Mouse (Mus musculus): ENCODE results near the gene Vamp5. TPM values are rescaled to one million over a fixed set of nuclear protein-coding genes. Genes with fewer than 3 reads are reported as not detected.
A peak's percentile ranks its signal among the peaks of the same experiment; 100 is the strongest.

The Vamp5 gene
- polyA plus RNA-seq, 1 experiment from 2014 or later, result 14.9 TPM

DNA sequence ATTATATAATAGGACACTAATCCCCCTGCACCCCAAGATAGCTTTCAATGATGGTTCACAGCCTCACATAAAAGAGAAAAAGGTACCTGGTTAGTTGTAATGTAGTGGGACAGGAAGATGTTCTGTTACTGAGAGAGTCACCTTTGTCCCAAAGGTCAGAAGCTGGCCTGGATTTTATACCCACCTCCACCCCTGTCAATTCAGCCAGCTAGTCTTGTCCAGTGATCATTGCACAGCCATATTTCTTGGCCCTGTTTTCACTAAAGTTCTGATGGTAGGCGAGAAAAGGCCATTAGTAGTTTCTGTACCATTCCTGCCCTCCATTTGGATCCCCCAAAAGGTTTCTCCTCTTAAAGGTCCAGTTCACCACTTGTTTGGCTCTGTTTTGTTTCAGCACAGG, 26.2 kb downstream of the Vamp5 start:
- WGBS, result 77% methylated on average over 1 of the region's 1 CpGs
- Histone ChIP-seq H3K27ac (ENCODE audit: low read depth, low read length) (no peak overlapping the region), H3K4me3 (ENCODE audit: low read depth, low read length) (no peak overlapping the region), H3K27me3 (replicated peaks; ENCODE audit: control insufficient read depth, insufficient read depth, low read length) (no peaks in the 10 kb centered on the region), H3K9me3 (ENCODE audit: control insufficient read depth) (no peaks in the 10 kb centered on the region), H3K4me2 (replicated peaks; ENCODE audit: low read depth) (no peak overlapping the region), H3K9ac (ENCODE audit: low read depth, low read length) (no peak overlapping the region), H3K36me3 (ENCODE audit: control insufficient read depth, insufficient read depth) (peaks cover 23% of the 10 kb centered on the region; the same call in 1 of the 2 replicates), H3K4me1 (replicated peaks; ENCODE audit: control insufficient read depth, insufficient read depth, low read length) (0 out of 2 replicates have a peak, but pooled peaks cover 3% of the 10 kb centered on the region)
- ATAC-seq, result no peak
- no peak for TF ChIP-seq CTCF (IDR thresholded peaks at IDR 0.05; ENCODE audit: low read depth)

DNA sequence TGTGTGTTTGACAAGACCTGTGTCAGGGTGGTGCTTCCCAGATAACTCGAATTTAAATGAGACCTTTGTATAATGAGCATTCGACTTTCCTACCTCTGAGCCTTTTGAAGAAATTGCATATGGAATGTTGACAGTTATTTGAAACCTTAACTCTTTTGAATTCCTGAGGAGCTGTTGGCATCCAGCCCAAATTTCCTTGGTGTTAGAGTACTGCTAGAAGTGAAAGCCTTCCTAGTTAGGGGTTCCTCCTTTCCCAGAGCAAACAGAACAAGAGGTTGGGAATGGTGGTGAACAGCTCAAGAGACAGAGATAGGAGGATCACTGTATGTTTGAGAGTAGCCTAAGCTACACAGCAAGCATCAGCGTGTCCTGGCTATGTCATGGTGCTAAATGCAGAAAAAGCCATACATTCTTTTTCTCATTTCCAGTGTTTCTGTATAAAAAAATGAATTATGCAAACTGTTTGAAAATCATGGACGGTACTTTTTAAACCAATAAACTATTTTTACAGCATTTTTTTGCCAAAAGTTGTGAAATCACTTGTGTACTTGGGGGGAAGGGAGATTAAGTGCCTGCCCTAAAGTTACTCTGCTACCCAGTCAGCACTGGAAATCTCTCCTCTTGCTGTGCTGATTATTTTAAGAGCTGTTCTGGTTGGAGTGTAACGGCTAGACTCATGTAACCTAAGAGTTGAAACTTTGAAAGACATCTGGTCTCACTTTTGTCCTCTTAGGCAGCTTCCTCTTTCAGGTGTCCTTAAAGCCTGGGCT, 27.4 kb downstream of the Vamp5 start:
- Histone ChIP-seq H3K36me3 (ENCODE audit: control insufficient read depth, insufficient read depth) (peaks cover 22% of the 10 kb centered on the region), H3K4me2 (replicated peaks; ENCODE audit: low read depth) (no peak overlapping the region), H3K4me1 (replicated peaks; ENCODE audit: control insufficient read depth, insufficient read depth, low read length) (peaks cover 3% of the 10 kb centered on the region; the same call in 1 of the 2 replicates), H3K4me3 (ENCODE audit: low read depth, low read length) (no peak overlapping the region), H3K27me3 (replicated peaks; ENCODE audit: control insufficient read depth, insufficient read depth, low read length) (no peaks in the 10 kb centered on the region), H3K9me3 (ENCODE audit: control insufficient read depth) (no peaks in the 10 kb centered on the region), H3K9ac (ENCODE audit: low read depth, low read length) (no peak overlapping the region), H3K27ac (ENCODE audit: low read depth, low read length) (no peak overlapping the region)
- no peak for TF ChIP-seq CTCF (IDR thresholded peaks at IDR 0.05; ENCODE audit: low read depth)
- 62% methylated on average over 5 of the region's 5 CpGs for WGBS
- ATAC-seq, result no peak

- Histone ChIP-seq H3K4me2 (replicated peaks; ENCODE audit: low read depth) (no peak overlapping the region), H3K9me3 (ENCODE audit: control insufficient read depth) (no peaks in the 10 kb centered on the region), H3K36me3 (ENCODE audit: control insufficient read depth, insufficient read depth) (peaks cover 22% of the 10 kb centered on the region), H3K27ac (ENCODE audit: low read depth, low read length) (peak overlapping the region; percentile 28; the same call in 1 of the 2 replicates), H3K4me1 (replicated peaks; ENCODE audit: control insufficient read depth, insufficient read depth, low read length) (peaks cover 3% of the 10 kb centered on the region; the same call in 1 of the 2 replicates), H3K4me3 (ENCODE audit: low read depth, low read length) (no peak overlapping the region), H3K9ac (ENCODE audit: low read depth, low read length) (no peak overlapping the region), H3K27me3 (replicated peaks; ENCODE audit: control insufficient read depth, insufficient read depth, low read length) (no peaks in the 10 kb centered on the region)
- no peak for ATAC-seq
- 82% methylated on average over 2 of the region's 2 CpGs for WGBS
- TF ChIP-seq CTCF (IDR thresholded peaks at IDR 0.05; ENCODE audit: low read depth), result no peak
These were observed 30.1 kb downstream of the Vamp5 start for GRCm38 (mm10) chr6:72350214-72350613.

GRCm38 (mm10) chr6:72348411-72348810, 31.9 kb downstream of the Vamp5 start:
- no peak overlapping the region for H3K4me3 ChIP-seq (ENCODE audit: low read depth, low read length)
- WGBS, result 68% methylated on average over 10 of the region's 10 CpGs
- TF ChIP-seq CTCF (IDR thresholded peaks at IDR 0.05; ENCODE audit: low read depth), result no peak
- H3K4me1 ChIP-seq (replicated peaks; ENCODE audit: control insufficient read depth, insufficient read depth, low read length), result no peaks in the 10 kb centered on the region; the same call in 1 of the 2 replicates
- no peak overlapping the region for H3K27ac ChIP-seq (ENCODE audit: low read depth, low read length)
- no peak overlapping the region for H3K9ac ChIP-seq (ENCODE audit: low read depth, low read length)
- no peaks in the 10 kb centered on the region for H3K9me3 ChIP-seq (ENCODE audit: control insufficient read depth)
- peak overlapping the region; percentile 94 for H3K4me2 ChIP-seq (replicated peaks; ENCODE audit: low read depth)
- no peak for ATAC-seq
- H3K27me3 ChIP-seq (replicated peaks; ENCODE audit: control insufficient read depth, insufficient read depth, low read length), result no peaks in the 10 kb centered on the region
- H3K36me3 ChIP-seq (ENCODE audit: control insufficient read depth, insufficient read depth), result peaks cover 22% of the 10 kb centered on the region

DNA sequence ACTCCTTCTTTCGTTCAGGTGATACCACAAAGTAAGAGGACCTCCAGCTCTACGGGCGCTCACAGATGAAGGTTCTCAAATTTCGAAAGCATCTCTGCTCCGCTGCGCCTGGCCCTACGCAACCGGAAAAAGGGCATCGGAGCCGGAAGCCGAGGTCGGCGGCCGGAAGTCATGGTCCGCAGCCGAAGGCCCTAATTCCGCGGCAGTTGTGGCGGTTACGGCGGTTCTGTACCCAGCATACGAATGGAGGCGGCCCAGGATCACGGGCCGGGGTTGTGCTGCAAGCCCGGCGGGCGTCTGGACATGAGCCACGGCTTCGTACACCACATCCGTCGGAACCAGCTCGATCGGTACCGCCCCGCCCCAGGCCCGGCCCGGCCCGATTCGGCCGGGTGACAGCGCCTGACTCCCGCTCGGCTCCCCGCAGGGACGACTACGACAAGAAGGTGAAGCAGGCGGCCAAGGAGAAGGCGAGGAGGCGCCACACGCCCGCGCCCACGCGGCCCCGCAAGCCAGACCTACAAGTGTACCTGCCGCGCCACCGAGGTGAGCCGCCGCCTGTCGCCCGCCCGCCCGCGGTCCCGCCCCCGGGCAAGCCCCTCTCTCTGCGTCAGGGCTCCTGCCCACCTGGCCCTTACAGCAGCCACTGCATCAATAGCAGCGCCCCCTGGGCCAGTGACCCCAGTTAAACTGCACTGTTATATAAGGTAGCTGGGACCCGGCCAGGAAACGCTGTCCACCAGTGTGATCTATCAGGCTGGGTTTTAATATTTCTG, 32.9 kb downstream of the Vamp5 start, which contains the start of gene 0610030E20Rik:
Gene 0610030E20Rik (plus strand): TSS at position 152 of the 776 bp plus-strand sequence.
- peak; percentile 55 for ATAC-seq
- Histone ChIP-seq H3K4me3 (ENCODE audit: low read depth, low read length) (peak within 1 kb of the TSS; percentile 70), H3K27me3 (replicated peaks; ENCODE audit: control insufficient read depth, insufficient read depth, low read length) (no peaks in the 10 kb centered on the region), H3K9me3 (ENCODE audit: control insufficient read depth) (no peaks in the 10 kb centered on the region), H3K27ac (ENCODE audit: low read depth, low read length) (peak within 1 kb of the TSS; percentile 47), H3K4me2 (replicated peaks; ENCODE audit: low read depth) (peak within 1 kb of the TSS; percentile 94), H3K36me3 (ENCODE audit: control insufficient read depth, insufficient read depth) (peaks cover 22% of the 10 kb centered on the region), H3K9ac (ENCODE audit: low read depth, low read length) (peak within 1 kb of the TSS; percentile 74), H3K4me1 (replicated peaks; ENCODE audit: control insufficient read depth, insufficient read depth, low read length) (no peaks in the 10 kb centered on the region; the same call in 1 of the 2 replicates)
- under 1% methylated on average over 65 of the region's 72 CpGs for WGBS
- peak; percentile 44 for TF ChIP-seq CTCF (IDR thresholded peaks at IDR 0.05; ENCODE audit: low read depth)

- H3K4me1 ChIP-seq (replicated peaks; ENCODE audit: control insufficient read depth, insufficient read depth, low read length), result no peaks in the 10 kb centered on the region; the same call in 1 of the 2 replicates
- peaks cover 22% of the 10 kb centered on the region for H3K36me3 ChIP-seq (ENCODE audit: control insufficient read depth, insufficient read depth)
- no peak for ATAC-seq
- no peak overlapping the region for H3K4me3 ChIP-seq (ENCODE audit: low read depth, low read length)
- H3K27ac ChIP-seq (ENCODE audit: low read depth, low read length), result no peak overlapping the region
- no peaks in the 10 kb centered on the region for H3K9me3 ChIP-seq (ENCODE audit: control insufficient read depth)
- H3K9ac ChIP-seq (ENCODE audit: low read depth, low read length), result no peak overlapping the region
- TF ChIP-seq CTCF (IDR thresholded peaks at IDR 0.05; ENCODE audit: low read depth), result no peak
- WGBS, result 87% methylated on average over 4 of the region's 4 CpGs
- no peaks in the 10 kb centered on the region for H3K27me3 ChIP-seq (replicated peaks; ENCODE audit: control insufficient read depth, insufficient read depth, low read length)
- no peak overlapping the region for H3K4me2 ChIP-seq (replicated peaks; ENCODE audit: low read depth)
These were observed 34.0 kb downstream of the Vamp5 start for GRCm38 (mm10) chr6:72346261-72346660.

Measured in intestine, postnatal 0 days (tissue).